Mouse (Mus musculus): ENCODE data around the gene Syne1. TPM values are rescaled to one million over a fixed set of nuclear protein-coding genes. Genes with fewer than 3 reads are reported as not detected.

Syne1 gene
- polyA plus RNA-seq, 1 experiment, result 29.8 TPM

GRCm38 (mm10) chr10:5305555-5305954 is 245.7 kb downstream of the Syne1 start:
- no peak for DNase-seq (ENCODE audit: low read depth)

- no peak for DNase-seq (ENCODE audit: low read depth)
Measured at GRCm38 (mm10) chr10:5295291-5295891, 255.9 kb downstream of the Syne1 start.

GRCm38 (mm10) chr10:5289575-5289909 is 261.7 kb downstream of the Syne1 start:
- no peak for DNase-seq (ENCODE audit: low read depth)

GRCm38 (mm10) chr10:5288716-5289574 is 262.3 kb downstream of the Syne1 start:
- peak; percentile 42 for DNase-seq (ENCODE audit: low read depth)

GRCm38 (mm10) chr10:5288262-5288661 is 263.0 kb downstream of the Syne1 start:
- DNase-seq (ENCODE audit: low read depth), result no peak

- DNase-seq (ENCODE audit: low read depth), result no peak
Measured at GRCm38 (mm10) chr10:5275769-5276168, 275.5 kb downstream of the Syne1 start.

GRCm38 (mm10) chr10:5270641-5271040 is 280.6 kb downstream of the Syne1 start:
- no peak for DNase-seq (ENCODE audit: low read depth)

GRCm38 (mm10) chr10:5264418-5264817 is 286.9 kb downstream of the Syne1 start:
- no peak for DNase-seq (ENCODE audit: low read depth)

GRCm38 (mm10) chr10:5262636-5263035 is 288.6 kb downstream of the Syne1 start:
- DNase-seq (ENCODE audit: low read depth), result no peak

- no peak for DNase-seq (ENCODE audit: low read depth)
Measured at GRCm38 (mm10) chr10:5256686-5257085, 294.6 kb downstream of the Syne1 start.

- DNase-seq (ENCODE audit: low read depth), result no peak
Measured at GRCm38 (mm10) chr10:5253752-5254151, 297.5 kb downstream of the Syne1 start.

- no peak for DNase-seq (ENCODE audit: low read depth)
Measured at GRCm38 (mm10) chr10:5250702-5251101, 300.6 kb downstream of the Syne1 start.

GRCm38 (mm10) chr10:5239680-5240079 is 311.6 kb downstream of the Syne1 start:
- DNase-seq (ENCODE audit: low read depth), result no peak

- no peak for DNase-seq (ENCODE audit: low read depth)
Measured at GRCm38 (mm10) chr10:5236926-5237325, 314.4 kb downstream of the Syne1 start.

GRCm38 (mm10) chr10:5236171-5236570 is 315.1 kb downstream of the Syne1 start:
- DNase-seq (ENCODE audit: low read depth), result no peak

- DNase-seq (ENCODE audit: low read depth), result no peak
Measured at GRCm38 (mm10) chr10:5234721-5235501, 316.4 kb downstream of the Syne1 start.

- no peak for DNase-seq (ENCODE audit: low read depth)
Measured at GRCm38 (mm10) chr10:5229129-5229528, 322.2 kb downstream of the Syne1 start.

- no peak for DNase-seq (ENCODE audit: low read depth)
Measured at GRCm38 (mm10) chr10:5227395-5228076, 323.7 kb downstream of the Syne1 start.

- no peak for DNase-seq (ENCODE audit: low read depth)
Measured at GRCm38 (mm10) chr10:5215943-5216342, 335.3 kb downstream of the Syne1 start.

GRCm38 (mm10) chr10:5207905-5208641 is 343.2 kb downstream of the Syne1 start:
- no peak for DNase-seq (ENCODE audit: low read depth)

GRCm38 (mm10) chr10:5205977-5206376 is 345.3 kb downstream of the Syne1 start:
- no peak for DNase-seq (ENCODE audit: low read depth)

All from gonadal fat pad, adult 2 months (tissue).